Mouse (Mus musculus) embryonic fibroblast, embryonic 13.5 days (primary cell): ENCODE measurements around the gene Cyp19a1.

Source experiments
- CTCF ChIP-seq: IDR thresholded peaks from 2 replicates; pipeline ENCODE4 v1.5.1; 2011; ENCODE audit warnings: mild to moderate bottlenecking, control low read depth, low read length, moderate library complexity, borderline replicate concordance; ENCODE audit not compliant: insufficient read depth
- POLR2A ChIP-seq: IDR thresholded peaks from 2 replicates; pipeline ENCODE4 v1.6.1; 2011; ENCODE audit warnings: low read depth, mild to moderate bottlenecking, control low read depth, low read length, moderate library complexity

DNA sequence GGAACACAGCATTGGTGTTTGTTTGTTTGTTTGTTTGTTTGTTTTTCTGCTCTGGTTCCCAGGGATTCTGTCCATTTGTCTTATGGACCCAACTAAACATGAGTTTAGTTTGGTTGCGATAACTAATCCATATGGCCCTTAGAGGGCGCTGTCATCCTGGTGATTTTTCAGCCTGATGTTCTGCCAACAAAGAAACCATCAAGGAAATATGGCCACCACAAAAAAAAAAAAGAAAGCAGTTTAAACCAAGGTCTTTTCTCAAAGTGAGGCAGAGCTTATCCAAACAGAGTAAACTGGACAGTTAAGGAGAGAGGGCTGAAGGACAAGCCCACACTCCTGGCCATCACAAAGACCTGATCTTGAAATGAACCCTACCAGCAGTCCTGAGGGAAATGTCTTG lies 86.6 kb downstream of the Cyp19a1 start:
- TF ChIP-seq POLR2A (no peak), CTCF (no peak)
